In the genomic region with DNA sequence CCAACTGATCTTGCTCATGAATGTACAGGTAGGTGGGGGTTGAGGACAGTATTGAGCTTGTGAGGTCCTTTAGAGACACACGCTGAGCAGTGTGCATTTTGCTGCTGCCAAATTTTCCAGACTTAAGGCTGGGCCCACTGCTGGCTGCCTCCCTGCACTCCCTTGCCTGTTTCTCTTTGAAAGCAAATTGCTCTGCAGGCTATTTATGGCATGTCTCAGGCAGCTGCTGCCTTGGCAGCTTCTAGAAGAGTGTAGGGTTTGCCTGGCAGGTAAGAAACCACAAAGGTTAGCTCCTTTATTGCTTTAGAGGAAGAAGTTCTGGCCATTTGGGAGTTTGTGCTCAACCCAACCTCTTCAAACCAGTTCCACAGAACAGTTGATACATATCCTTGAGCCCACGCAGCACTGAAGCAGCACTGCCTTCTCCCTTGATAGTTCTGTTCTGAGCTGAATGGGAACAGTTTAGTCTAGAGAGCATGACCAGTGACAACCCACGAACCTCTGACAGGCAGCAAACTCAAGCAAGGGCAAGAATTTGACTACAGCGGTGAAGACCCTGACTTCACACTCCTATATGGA, we compare ENCODE assay signal across 12 mouse cellular contexts.
DNase-seq lines count a peak whose midpoint lies in the region; ATAC-seq lines count a peak whose summit lies in the region.
"Had no signal": no experiment of that assay in that cellular context is flagged by ENCODE, and none has a peak within 500 bp of the region (broad histone marks: within the 10 kb centered on the region; RNA-seq: fewer than 3 reads in every experiment).

No protein-coding gene starts in this region.

- H3K4me1 ChIP-seq in heart, embryonic 14.5 days (ENCODE audit: control insufficient read depth in 2 of 2, insufficient read depth in 2 of 2, low read length in 2 of 2) = peaks cover 3 to 15% of the 10 kb centered on the region in 2 experiments; a peak in 3 of 4 replicates
- H3K4me1 ChIP-seq: hindbrain, embryonic 10.5 days had no signal

- no peaks in the 10 kb centered on the region for H3K27me3 ChIP-seq in heart, embryonic 14.5 days (ENCODE audit: control insufficient read depth, insufficient read depth, low read length)

- no peak overlapping the region for H3K4me2 ChIP-seq in heart, embryonic 14.5 days (ENCODE audit: low read length)

- ATAC-seq in heart, embryonic 14.5 days (ENCODE audit: insufficient number of reproducible peaks, insufficient read depth, low FRiP score, low read depth) = no peak
- no peak for ATAC-seq in monocyte, adult 5-6 weeks (replicated peaks; ENCODE audit: insufficient number of reproducible peaks, low FRiP score, low TSS enrichment, poor library complexity, severe bottlenecking)
- ATAC-seq: activated CD4-positive, CD25-positive, alpha-beta regulatory T cell, adult 4 months had no signal

- WGBS in heart, embryonic 14.5 days = 45% methylated on average over 4 of the region's 4 CpGs

- DNase-seq in heart, postnatal 25 days (ENCODE audit: low spot score) = no peak
- DNase-seq in right cerebral cortex, adult 18-20 months = peak; percentile 61
- DNase-seq in right cerebral cortex, postnatal 4 days = no peak
- peak; percentile 42 to 74 for DNase-seq in left cerebral cortex, postnatal 25 days (ENCODE audit: low spot score in 2 of 2)
- no peak for DNase-seq in adrenal gland, adult 18-20 months (ENCODE audit: low spot score in 2 of 2)
- DNase-seq: cerebellum, adult 11 months; lung, postnatal 36 days; thymus, postnatal 36 days had no signal

- intact Hi-C loops in heart, postnatal 25 days (cut with DNase I) = no loop called here
- intact Hi-C loops in left cerebral cortex, postnatal 25 days (cut with DNase I) = no loop called here

- H3K9ac ChIP-seq in heart, embryonic 14.5 days (ENCODE audit: low read length) = no peak overlapping the region; the same call in 1 of the 2 replicates

- peak overlapping the region; percentile 24 to 45; a peak in 2 of 4 replicates for H3K27ac ChIP-seq in heart, embryonic 14.5 days (replicated peaks in 1 of 2; ENCODE audit: control insufficient read depth in 1 of 2, insufficient read depth in 1 of 2, low read depth in 2 of 2, low read length in 2 of 2)
- H3K27ac ChIP-seq: hindbrain, embryonic 10.5 days had no signal

- no peaks in the 10 kb centered on the region for H3K9me3 ChIP-seq in heart, embryonic 14.5 days (ENCODE audit: control insufficient read depth, low read length)
- H3K9me3 ChIP-seq: hindbrain, embryonic 10.5 days had no signal

- H3K36me3 ChIP-seq in heart, embryonic 14.5 days (ENCODE audit: control insufficient read depth, insufficient read depth, low read length) = no peaks in the 10 kb centered on the region
- H3K36me3 ChIP-seq: hindbrain, embryonic 10.5 days had no signal

- H3K4me3 ChIP-seq in heart, embryonic 14.5 days (ENCODE audit: control insufficient read depth in 1 of 2, insufficient read depth in 1 of 2, low read depth in 1 of 2, low read length in 2 of 2) = no peak overlapping the region
- H3K4me3 ChIP-seq: hindbrain, embryonic 10.5 days had no signal

Comparison
In these comparisons a context has a peak if more than half of its experiments do, and no peak if none do; other contexts are left out.
1. DNase-seq: peak in right cerebral cortex, adult 18-20 months (single experiment) and left cerebral cortex, postnatal 25 days (2 of 2); none in heart, postnatal 25 days (single experiment), right cerebral cortex, postnatal 4 days (single experiment) and adrenal gland, adult 18-20 months (0 of 2).